Mouse (Mus musculus) c-Kit-positive CD71-negative TER-119-negative erythroid progenitor cells, embryonic 14.5 days (primary cell): ENCODE data around the gene Cttnbp2.

Experiments
- DNase-seq: peaks from one replicate; pipeline ENCODE4 v3.0.0-alpha.2; 2013; ENCODE audit warnings: low read depth

Gene Cttnbp2

DNA sequence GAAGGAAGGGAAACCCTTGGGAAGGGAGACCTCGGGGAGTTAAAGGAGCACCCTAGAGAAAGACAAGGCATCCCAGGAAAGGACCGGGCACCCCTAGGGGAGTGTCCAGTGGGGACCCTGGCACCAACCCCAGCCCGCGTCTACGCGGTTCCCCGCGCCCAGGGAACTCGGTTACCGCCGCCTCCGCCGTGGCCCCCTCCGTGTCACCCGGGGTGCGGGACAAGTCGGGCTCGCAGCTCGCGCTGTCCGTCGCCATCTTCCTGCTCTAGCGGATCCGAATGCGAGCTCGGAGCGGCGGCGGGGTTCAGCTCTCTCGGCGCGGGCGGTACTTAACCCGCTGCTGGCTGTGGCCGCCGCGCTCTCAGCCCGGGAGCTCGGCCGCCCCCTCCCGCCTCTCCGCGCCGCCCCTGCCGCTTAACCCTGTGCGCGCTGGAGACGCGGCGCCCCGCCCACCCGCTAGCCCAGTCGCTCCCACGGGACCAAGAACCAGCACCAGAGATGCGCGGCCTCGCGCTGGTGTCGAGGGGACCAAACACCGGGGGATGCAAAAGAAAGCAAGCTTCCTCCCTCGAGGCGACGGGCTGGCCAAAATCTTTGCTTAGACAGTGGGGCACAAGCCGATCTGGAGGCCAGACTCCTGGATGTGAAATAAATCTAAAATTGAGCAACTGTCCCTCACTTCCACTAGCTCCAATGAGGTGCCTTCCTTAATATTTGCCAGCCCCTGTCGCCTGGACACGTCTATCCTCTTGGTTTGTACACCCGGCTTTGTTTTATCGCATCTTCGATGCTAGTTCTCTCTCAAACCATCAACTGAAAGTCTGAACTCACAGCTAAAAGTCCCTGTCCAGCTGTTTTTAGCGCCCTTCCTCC lies at the start of gene Cttnbp2:
TSS of gene Cttnbp2 (minus strand) at position 364 of the 873 bp plus-strand sequence.
- no peak for DNase-seq

GRCm38 (mm10) chr6:18559019-18559418 lies 44.4 kb upstream of the Cttnbp2 start:
- no peak for DNase-seq

- DNase-seq, result no peak
These were observed 33.1 kb upstream of the Cttnbp2 start for GRCm38 (mm10) chr6:18547516-18548465.

- DNase-seq, result no peak
These were observed 29.2 kb upstream of the Cttnbp2 start for GRCm38 (mm10) chr6:18543878-18544277.

GRCm38 (mm10) chr6:18540396-18540795 lies 25.8 kb upstream of the Cttnbp2 start:
- no peak for DNase-seq

DNA sequence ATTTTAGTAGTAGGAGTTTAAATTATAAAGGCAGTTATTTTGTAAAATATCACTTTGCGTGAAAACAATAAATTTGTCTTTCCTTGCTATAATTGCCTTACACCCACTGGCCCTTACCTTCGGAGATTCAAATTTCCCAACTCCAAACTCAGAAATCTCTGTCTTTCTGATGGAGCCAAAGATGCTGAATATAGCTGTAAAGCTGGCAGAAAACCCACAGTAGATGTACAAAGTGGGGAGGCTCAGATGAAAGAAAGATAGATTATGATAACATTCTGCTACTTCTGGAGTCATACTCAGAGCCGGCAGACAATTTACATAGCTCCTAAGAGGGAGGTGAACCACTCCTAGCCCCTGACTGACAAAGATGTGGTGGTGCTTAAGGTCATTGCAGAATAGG lies 15.8 kb upstream of the Cttnbp2 start:
- no peak for DNase-seq

- no peak for DNase-seq
These were observed 3.0 kb upstream of the Cttnbp2 start for GRCm38 (mm10) chr6:18517626-18518025.

DNA sequence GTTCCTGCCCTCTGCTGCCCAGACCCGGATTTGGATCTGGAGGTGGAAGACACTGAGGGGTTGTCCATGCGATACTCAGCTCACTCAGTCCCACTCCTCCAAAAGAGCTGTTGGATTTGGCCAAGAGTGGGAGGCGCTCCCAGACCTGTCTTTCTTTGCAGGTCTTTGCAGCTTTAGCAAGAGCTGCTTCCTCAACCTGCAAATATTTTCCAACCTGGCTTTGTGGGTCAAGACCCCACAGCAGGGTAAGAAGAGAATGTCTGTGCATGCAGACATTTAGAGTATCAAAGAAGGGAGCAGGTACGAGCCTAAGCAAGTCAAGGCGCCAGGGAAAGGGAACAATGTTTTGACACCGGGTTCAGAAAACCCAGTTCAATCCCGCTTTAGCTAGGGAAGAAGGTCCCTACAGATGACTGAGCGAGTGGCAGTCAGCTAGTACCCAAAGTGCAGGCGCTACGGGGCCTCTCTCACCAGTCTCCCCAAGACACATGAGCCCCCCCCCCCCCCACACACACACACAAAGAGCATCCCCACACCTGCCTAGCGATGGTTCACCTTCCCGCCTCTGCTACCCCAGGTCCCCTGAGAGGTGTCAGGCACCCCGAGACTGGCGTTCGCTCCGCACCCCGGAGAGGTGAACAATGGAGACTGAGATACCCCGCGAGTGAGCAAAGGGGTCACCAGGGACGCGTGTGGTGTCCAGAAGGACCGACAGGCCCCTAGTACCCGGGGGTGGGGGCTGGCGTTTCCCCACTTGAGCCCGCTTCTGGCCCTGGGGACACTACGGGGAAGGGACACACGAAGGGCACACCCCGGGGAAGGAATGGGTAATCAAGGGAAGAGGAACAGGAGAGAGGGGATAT lies 801 bp downstream of the Cttnbp2 start:
- no peak for DNase-seq

- no peak for DNase-seq
These were observed 2.8 kb downstream of the Cttnbp2 start for GRCm38 (mm10) chr6:18511886-18512285.

DNA sequence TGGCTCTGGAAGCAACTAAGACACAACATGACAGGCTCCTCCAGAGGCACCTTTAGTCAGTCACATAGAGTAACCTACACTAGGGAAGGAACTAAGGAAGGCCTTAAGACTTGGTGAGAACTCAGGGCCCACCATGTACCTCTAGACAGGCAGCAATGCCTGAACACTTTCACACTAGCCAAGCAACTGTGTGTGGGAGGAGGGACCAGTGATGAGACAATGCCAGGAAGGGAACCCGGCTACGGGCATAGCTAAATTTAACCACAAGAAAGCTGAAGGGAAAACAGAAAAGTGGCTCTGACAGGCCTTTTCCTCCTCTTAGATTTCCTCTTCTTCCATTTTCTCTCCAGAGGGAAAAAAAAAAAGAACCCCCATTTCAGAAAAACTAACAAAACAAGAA lies 6.6 kb downstream of the Cttnbp2 start:
- no peak for DNase-seq

DNA sequence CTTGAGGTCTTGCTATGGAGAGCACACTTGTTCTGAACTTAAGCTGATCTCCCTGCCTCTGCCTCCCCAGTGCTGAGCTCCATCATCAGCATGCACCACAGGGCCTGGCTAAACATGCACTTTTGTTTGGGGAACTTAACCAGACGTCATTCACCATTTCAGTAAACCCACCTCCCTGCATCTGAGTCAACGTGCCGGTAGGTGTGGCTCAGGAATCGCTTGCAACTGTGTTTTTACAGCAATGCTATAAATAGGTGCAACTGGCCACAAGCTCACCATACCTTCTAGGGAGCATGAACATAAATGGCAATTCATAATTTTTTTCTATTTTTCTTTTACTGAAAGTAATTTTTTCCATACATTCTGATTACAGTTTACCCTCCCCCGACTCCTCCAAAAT lies 14.8 kb downstream of the Cttnbp2 start:
- DNase-seq, result no peak

DNA sequence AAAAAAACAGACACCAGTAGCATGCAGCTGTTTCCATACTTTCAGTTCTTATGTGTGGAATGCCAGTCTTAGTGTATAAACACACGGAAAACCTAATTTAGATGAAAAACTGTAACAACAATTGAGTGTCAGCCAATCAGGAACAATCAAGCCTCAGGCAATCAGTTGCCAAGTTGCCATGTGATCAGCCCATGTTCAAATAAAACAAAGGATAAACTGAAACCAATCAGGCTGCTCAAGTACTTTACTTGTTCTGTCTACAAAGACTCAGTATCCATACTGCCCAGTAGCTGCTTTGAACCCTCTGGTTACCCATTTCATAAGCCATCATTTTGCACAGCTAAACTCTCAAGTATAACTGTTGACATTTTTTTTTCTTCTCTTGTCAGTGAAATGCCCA lies 21.7 kb downstream of the Cttnbp2 start:
- DNase-seq, result no peak

DNA sequence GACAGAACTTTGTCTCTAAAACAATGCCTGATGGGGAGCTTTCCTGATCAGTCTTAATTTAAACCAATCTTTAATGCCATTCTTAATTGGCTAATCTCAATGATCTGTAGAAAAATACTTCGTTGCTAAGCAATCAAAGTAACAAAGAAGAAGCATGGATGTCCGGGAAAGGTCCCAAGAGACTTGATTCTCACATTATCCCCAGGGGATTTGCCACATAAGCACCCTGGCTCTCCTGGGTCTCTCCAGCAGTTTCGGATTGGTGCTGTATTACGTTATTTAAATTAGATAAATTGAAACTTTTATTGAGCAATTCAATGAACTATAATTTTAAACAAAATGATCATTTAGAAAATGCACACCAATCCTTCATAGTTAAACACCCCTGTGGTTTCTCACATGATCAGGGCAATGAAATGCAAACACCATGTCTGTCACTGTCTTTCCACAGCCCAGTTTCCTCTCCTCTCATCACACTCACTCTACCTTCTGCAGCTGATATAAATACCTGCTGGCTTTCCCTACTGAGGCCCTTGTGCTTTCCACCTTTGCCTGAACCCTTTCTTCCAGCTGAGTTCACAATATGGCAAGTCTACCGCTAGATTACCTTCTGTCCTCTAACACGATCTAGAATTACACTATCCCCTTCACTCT lies 22.3 kb downstream of the Cttnbp2 start:
- DNase-seq, result no peak

- no peak for DNase-seq
These were observed 29.6 kb downstream of the Cttnbp2 start for GRCm38 (mm10) chr6:18485087-18485486.

- no peak for DNase-seq
These were observed 30.6 kb downstream of the Cttnbp2 start for GRCm38 (mm10) chr6:18484061-18484460.

DNA sequence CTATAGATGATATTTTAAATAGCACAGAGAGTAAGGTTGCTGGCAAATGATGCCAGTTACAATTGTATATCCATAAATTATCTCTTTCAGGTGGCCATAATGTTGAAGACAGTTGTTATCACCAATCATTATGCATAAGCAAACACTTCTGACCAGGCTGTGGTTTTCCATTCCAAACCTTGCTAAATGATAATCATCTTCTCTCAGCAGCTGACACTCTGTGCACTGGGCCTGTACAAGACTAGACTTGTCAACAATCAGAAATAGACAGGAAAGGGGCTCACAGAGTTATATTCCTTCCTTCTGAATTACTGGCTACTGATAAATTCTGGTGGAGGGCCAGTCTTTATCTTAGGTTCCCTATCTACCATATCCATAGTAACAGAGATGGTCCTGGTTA lies 32.1 kb downstream of the Cttnbp2 start:
- DNase-seq, result no peak

DNA sequence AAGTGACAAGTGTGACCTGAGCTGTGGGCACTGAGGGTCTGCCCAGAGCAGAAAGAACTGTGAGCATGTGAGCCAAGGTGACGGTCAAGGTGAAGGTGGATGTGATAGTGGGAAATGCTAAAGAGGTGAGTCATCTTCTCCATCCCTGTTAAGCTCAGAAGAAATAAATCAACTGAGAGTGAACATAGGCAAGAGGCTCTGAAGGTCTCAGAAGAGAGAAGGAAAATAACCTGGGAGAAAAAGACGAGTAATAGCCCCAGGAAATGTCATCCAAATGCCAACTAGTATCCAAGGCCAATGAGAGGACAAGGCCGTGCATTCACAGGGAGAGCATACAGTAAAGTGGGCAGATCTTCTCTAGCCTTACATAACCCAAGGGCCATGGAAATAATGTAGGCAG lies 32.9 kb downstream of the Cttnbp2 start:
- DNase-seq, result no peak

DNA sequence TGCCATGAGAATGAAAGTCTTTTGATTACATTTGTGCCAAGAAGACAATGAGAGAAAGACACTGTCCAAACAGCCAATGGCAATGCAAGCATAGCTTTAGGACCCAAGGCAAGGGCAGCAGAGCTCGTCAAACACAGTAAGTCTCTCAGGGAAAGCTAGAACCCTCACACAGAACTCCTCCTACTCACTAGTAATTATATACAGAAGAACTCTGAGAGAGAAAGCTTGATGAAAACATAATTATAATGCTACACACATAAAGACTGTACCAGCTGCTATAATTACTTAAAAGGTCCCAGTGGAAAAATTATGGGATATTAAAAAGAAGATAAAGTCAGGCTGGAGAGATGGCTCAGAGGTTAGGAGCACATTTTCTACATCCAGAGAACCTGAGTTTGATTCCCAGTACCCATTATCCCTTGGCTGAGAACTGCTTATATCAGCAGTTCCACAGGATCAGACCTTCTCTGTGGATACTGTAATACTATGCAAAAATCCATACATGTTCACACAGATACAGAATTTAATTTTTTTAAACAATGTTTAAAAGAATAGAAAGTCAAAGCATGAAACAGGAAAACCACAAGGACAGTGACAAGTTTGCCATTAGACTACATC lies 37.2 kb downstream of the Cttnbp2 start:
- DNase-seq, result no peak

GRCm38 (mm10) chr6:18474983-18475382 lies 39.7 kb downstream of the Cttnbp2 start:
- no peak for DNase-seq

DNA sequence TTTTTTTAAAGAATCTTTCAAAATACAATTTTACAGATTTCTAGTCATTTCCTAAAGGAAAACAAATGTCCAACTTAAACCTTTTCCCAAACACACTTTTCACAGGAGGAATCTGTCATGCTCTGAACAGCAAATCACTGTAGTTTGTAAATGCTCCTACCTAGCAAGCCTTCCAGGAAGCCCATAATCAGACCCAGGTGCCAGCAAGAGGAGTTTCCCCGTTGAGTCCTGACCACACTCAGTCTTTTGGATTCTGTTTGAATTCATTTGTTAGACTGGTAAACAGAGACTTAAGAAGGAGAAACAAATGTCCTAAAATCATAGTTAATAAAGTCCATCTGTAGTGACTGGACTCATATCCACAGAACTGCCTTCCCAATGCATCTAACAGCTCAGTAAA lies 40.1 kb downstream of the Cttnbp2 start:
- no peak for DNase-seq

DNA sequence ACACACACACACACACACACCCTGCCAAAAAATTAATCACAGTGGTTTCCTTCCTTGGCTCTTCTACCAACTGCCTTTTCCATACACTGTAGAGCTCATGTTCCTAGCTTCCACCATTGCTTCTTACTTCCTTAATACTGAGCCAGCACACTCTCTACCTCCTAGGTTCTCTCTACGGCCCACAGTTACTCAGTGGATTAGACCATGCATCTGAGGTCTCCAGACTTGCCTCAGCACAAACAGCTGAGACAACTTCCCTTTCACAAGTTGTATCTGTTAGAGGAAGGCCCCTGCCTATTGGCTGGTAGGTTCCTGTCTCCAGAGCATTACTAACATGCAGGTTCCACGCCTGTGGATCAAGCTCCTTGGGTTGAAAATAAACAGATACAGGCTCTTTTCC lies 45.4 kb downstream of the Cttnbp2 start:
- DNase-seq, result peak; percentile 6
